Mouse (Mus musculus) neural tube, embryonic 11.5 days (tissue): ENCODE measurements around the gene Prss8. TPM values are rescaled to one million over a fixed set of nuclear protein-coding genes. Genes with fewer than 3 reads are reported as not detected.

Experiments
- ATAC-seq: fragments of 200-750 bp; cut with Nextera tagmentation; 2 replicates; pipeline ENCODE4 v1.8.0; 2017; ENCODE audit warnings: moderate number of reproducible peaks, mild to moderate bottlenecking, moderate TSS enrichment, moderate library complexity; ENCODE audit not compliant: insufficient read depth, low FRiP score, low TSS enrichment
- DNase-seq: peaks from one replicate; pipeline ENCODE4 v3.0.0-alpha.2; 2015; ENCODE audit warnings: low spot score
- H3K27ac ChIP-seq: fragments of 300-500 bp; sonication (generic); 2 replicates; pipeline ENCODE4 v1.5.1; 2014; ENCODE audit warnings: low read depth, mild to moderate bottlenecking, low read length
- H3K27me3 ChIP-seq: fragments of 300-500 bp; sonication (generic); 2 replicates; pipeline ENCODE4 v1.6.1; 2014; ENCODE audit warnings: mild to moderate bottlenecking, low read length, mixed read lengths; ENCODE audit not compliant: control insufficient read depth, insufficient read depth
- H3K36me3 ChIP-seq: fragments of 300-500 bp; sonication (generic); 2 replicates; pipeline ENCODE4 v1.6.1; 2014; ENCODE audit warnings: mild to moderate bottlenecking, low read length, moderate library complexity, mixed read lengths; ENCODE audit not compliant: control insufficient read depth, insufficient read depth
- H3K4me1 ChIP-seq: fragments of 300-500 bp; sonication (generic); 2 replicates; pipeline ENCODE4 v1.6.1; 2014; ENCODE audit warnings: low read length, mixed read lengths; ENCODE audit not compliant: control insufficient read depth, insufficient read depth
- H3K4me2 ChIP-seq: fragments of 300-500 bp; sonication (generic); 2 replicates; pipeline ENCODE4 v1.6.1; 2014; ENCODE audit warnings: low read depth, mild to moderate bottlenecking, moderate library complexity
- H3K4me3 ChIP-seq: fragments of 300-500 bp; sonication (generic); 2 replicates; pipeline ENCODE4 v1.5.1; 2014; ENCODE audit warnings: low read depth, low read length
- H3K9ac ChIP-seq: fragments of 300-500 bp; sonication (generic); 2 replicates; pipeline ENCODE4 v1.6.1; 2014; ENCODE audit warnings: mild to moderate bottlenecking, low read length
- H3K9me3 ChIP-seq: fragments of 300-500 bp; sonication (generic); 2 replicates; pipeline ENCODE4 v1.6.1; 2016; ENCODE audit warnings: low read length; ENCODE audit not compliant: control insufficient read depth
- WGBS: fragments of 180-500 bp; shearing (Covaris S2); extraction: QIAGEN DNeasy Blood & Tissue Kit; methylation state at CpG from one replicate; pipeline ENCODE4 v1.1.7; 2014; 5-methylcytosine and 5-hydroxymethylcytosine counted together
- polyA plus RNA-seq: library from polyadenylated mRNA; unstranded; fragments of >200 nt; fragmentation: Nextera tagmentation; extraction: Ambion mirVana; gene quantifications from 2 replicates; pipeline ENCODE4 v1.2.1, GENCODE M21; 2014

Gene Prss8
- polyA plus RNA-seq, 1 experiment from 2014 or later, result 2.0 TPM

- H3K9me3 ChIP-seq, result no peaks in the 10 kb centered on the region
- no peak overlapping the region for H3K9ac ChIP-seq
- no peak overlapping the region for H3K4me3 ChIP-seq
- no peak overlapping the region for H3K4me2 ChIP-seq
- ATAC-seq (no peak), DNase-seq (peak; percentile 10)
- peaks cover 18% of the 10 kb centered on the region for H3K27me3 ChIP-seq
- no peaks in the 10 kb centered on the region for H3K4me1 ChIP-seq
- H3K36me3 ChIP-seq, result no peaks in the 10 kb centered on the region
- no peak overlapping the region for H3K27ac ChIP-seq
- WGBS, result 16% methylated on average over 13 of the region's 13 CpGs
Observed at GRCm38 (mm10) chr7:127932273-127933031, 2.5 kb upstream of the Prss8 start.

- no peak overlapping the region for H3K4me2 ChIP-seq
Observed at GRCm38 (mm10) chr7:127931351-127932135, 1.6 kb upstream of the Prss8 start.

GRCm38 (mm10) chr7:127930636-127931035 is 732 bp upstream of the Prss8 start:
- ATAC-seq, result no peak
- Histone ChIP-seq H3K36me3 (peaks cover 3% of the 10 kb centered on the region), H3K4me3 (no peak overlapping the region), H3K4me1 (no peaks in the 10 kb centered on the region), H3K9me3 (no peaks in the 10 kb centered on the region), H3K4me2 (no peak overlapping the region), H3K27me3 (peaks cover 18% of the 10 kb centered on the region), H3K9ac (no peak overlapping the region), H3K27ac (no peak overlapping the region)
- no peak for DNase-seq
- 77% methylated on average over 5 of the region's 5 CpGs for WGBS

More at GRCm38 (mm10) chr7:127931351-127932135, 1.6 kb upstream of the Prss8 start:
- H3K9me3 ChIP-seq, result no peaks in the 10 kb centered on the region
- H3K27me3 ChIP-seq, result peaks cover 18% of the 10 kb centered on the region
- H3K4me1 ChIP-seq, result no peaks in the 10 kb centered on the region
- peak; percentile 8 for DNase-seq
- ATAC-seq, result no peak
- no peak overlapping the region for H3K27ac ChIP-seq
- H3K36me3 ChIP-seq, result no peaks in the 10 kb centered on the region; the same call in 1 of the 2 replicates
- no peak overlapping the region for H3K4me3 ChIP-seq
- no peak overlapping the region for H3K9ac ChIP-seq
- 46% methylated on average over 13 of the region's 13 CpGs for WGBS

- Histone ChIP-seq H3K4me2 (no peak overlapping the region), H3K27ac (no peak overlapping the region), H3K9ac (no peak overlapping the region), H3K4me3 (no peak overlapping the region), H3K36me3 (peaks cover 3% of the 10 kb centered on the region), H3K4me1 (no peaks in the 10 kb centered on the region), H3K9me3 (no peaks in the 10 kb centered on the region), H3K27me3 (peaks cover 18% of the 10 kb centered on the region)
- ATAC-seq (no peak), DNase-seq (no peak)
- 59% methylated on average over 5 of the region's 5 CpGs for WGBS
Observed at GRCm38 (mm10) chr7:127928596-127928995, 1.3 kb downstream of the Prss8 start.

GRCm38 (mm10) chr7:127927726-127928125 is 2.2 kb downstream of the Prss8 start:
- ATAC-seq, result no peak
- Histone ChIP-seq H3K27me3 (peaks cover 18% of the 10 kb centered on the region), H3K9ac (no peak overlapping the region), H3K27ac (no peak overlapping the region), H3K4me3 (no peak overlapping the region), H3K4me2 (no peak overlapping the region), H3K36me3 (peaks cover 3% of the 10 kb centered on the region), H3K4me1 (no peaks in the 10 kb centered on the region), H3K9me3 (no peaks in the 10 kb centered on the region)
- no peak for DNase-seq
- 88% methylated on average over 11 of the region's 11 CpGs for WGBS

- Histone ChIP-seq H3K9me3 (no peaks in the 10 kb centered on the region), H3K27ac (no peak overlapping the region), H3K4me3 (no peak overlapping the region), H3K27me3 (peaks cover 18% of the 10 kb centered on the region), H3K4me1 (no peaks in the 10 kb centered on the region), H3K9ac (no peak overlapping the region), H3K4me2 (no peak overlapping the region), H3K36me3 (peaks cover 3% of the 10 kb centered on the region)
- no peak for ATAC-seq
- 87% methylated on average over 11 of the region's 11 CpGs for whole genome bisulfite sequencing
- DNase-seq, result no peak
Observed at GRCm38 (mm10) chr7:127926846-127927245, 3.1 kb downstream of the Prss8 start.

GRCm38 (mm10) chr7:127926066-127926465 is 3.8 kb downstream of the Prss8 start:
- DNase-seq (no peak), ATAC-seq (no peak)
- 95% methylated on average over 8 of the region's 8 CpGs for WGBS
- Histone ChIP-seq H3K36me3 (peaks cover 3% of the 10 kb centered on the region), H3K27ac (no peak overlapping the region), H3K4me1 (no peaks in the 10 kb centered on the region), H3K9ac (no peak overlapping the region), H3K4me3 (no peak overlapping the region), H3K4me2 (no peak overlapping the region), H3K9me3 (no peaks in the 10 kb centered on the region), H3K27me3 (peaks cover 18% of the 10 kb centered on the region)

GRCm38 (mm10) chr7:127925252-127925651 is 4.7 kb downstream of the Prss8 start:
- Histone ChIP-seq H3K4me2 (no peak overlapping the region), H3K4me1 (no peaks in the 10 kb centered on the region), H3K27ac (no peak overlapping the region), H3K9ac (no peak overlapping the region), H3K9me3 (no peaks in the 10 kb centered on the region), H3K36me3 (peaks cover 3% of the 10 kb centered on the region), H3K27me3 (peaks cover 16% of the 10 kb centered on the region), H3K4me3 (no peak overlapping the region)
- WGBS, result 87% methylated on average over 5 of the region's 5 CpGs
- no peak for ATAC-seq
- DNase-seq, result no peak
